Mouse (Mus musculus): ENCODE data around the gene Sowahc.

DNA sequence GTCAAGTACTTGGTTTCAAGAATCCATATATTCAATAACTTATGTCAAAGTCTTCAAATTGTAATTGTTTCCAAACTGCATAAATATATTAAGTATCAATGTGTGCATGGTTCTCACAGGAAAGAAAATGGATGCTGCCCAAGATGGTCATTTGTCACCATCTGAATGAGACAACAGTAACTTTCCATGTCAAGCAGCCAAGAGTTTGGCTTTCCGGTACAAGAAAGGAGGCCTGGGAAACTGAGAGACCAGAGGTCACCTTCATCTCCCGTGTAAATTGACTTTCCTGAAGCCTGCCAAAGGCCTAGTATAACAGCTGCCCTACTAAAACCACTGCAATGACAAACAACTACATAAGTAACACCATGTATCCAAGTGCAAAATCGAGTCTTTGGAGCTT is 39.4 kb upstream of the Sowahc start:
- no peak for TF ChIP-seq CTCF (conservative IDR thresholded peaks at IDR 0.05; ENCODE audit: low read length)
- no peak for TF ChIP-seq POU5F1 (IDR thresholded peaks at IDR 0.05; ENCODE audit: borderline replicate concordance, low read length)
- no peak for TF ChIP-seq NANOG (IDR thresholded peaks at IDR 0.05; ENCODE audit: borderline replicate concordance, low read length)

Data from E14TG2a.4 (cell line).